Mouse (Mus musculus) liver, embryonic 11.5 days (tissue): ENCODE results near the gene 1110032A03Rik. TPM values are rescaled to one million over a fixed set of nuclear protein-coding genes. Genes with fewer than 3 reads are reported as not detected.

Source experiments
- ATAC-seq: fragments of 200-750 bp; cut with Nextera tagmentation; replicated peaks from 2 replicates; pipeline ENCODE4 v1.8.0; 2017; ENCODE audit warnings: moderate number of reproducible peaks, mild to moderate bottlenecking, moderate TSS enrichment, moderate library complexity; ENCODE audit not compliant: low FRiP score
- DNase-seq: peaks from one replicate; pipeline ENCODE4 v3.0.0-alpha.2; 2017; ENCODE audit warnings: low spot score
- H3K27ac ChIP-seq: fragments of 300-500 bp; sonication (generic); 2 replicates; pipeline ENCODE4 v1.5.1; 2014; ENCODE audit warnings: mild to moderate bottlenecking, low read depth, low read length, control low read depth
- H3K27me3 ChIP-seq: fragments of 300-500 bp; sonication (generic); replicated peaks from 2 replicates; pipeline ENCODE4 v1.6.1; 2014; ENCODE audit warnings: low read length, mixed read lengths; ENCODE audit not compliant: control insufficient read depth, insufficient read depth
- H3K36me3 ChIP-seq: fragments of 300-500 bp; sonication (generic); 2 replicates; pipeline ENCODE4 v1.6.1; 2014; ENCODE audit warnings: mild to moderate bottlenecking, low read length, moderate library complexity, mixed read lengths; ENCODE audit not compliant: control insufficient read depth, insufficient read depth
- H3K4me1 ChIP-seq: fragments of 300-500 bp; sonication (generic); replicated peaks from 2 replicates; pipeline ENCODE4 v1.6.1; 2014; ENCODE audit warnings: low read length, mixed read lengths; ENCODE audit not compliant: control insufficient read depth, insufficient read depth
- H3K4me2 ChIP-seq: fragments of 300-500 bp; sonication (generic); 2 replicates; pipeline ENCODE4 v1.6.1; 2014; ENCODE audit warnings: mild to moderate bottlenecking, control low read depth, moderate library complexity
- H3K4me3 ChIP-seq: fragments of 300-500 bp; sonication (generic); 2 replicates; pipeline ENCODE4 v1.5.1; 2014; ENCODE audit warnings: low read depth, low read length, control low read depth
- H3K9ac ChIP-seq: fragments of 300-500 bp; sonication (generic); 2 replicates; pipeline ENCODE4 v1.6.1; 2014; ENCODE audit warnings: low read depth, low read length, control low read depth
- H3K9me3 ChIP-seq: fragments of 300-500 bp; sonication (generic); 2 replicates; pipeline ENCODE4 v1.6.1; 2016; ENCODE audit warnings: low read length, inconsistent platforms, mixed read lengths; ENCODE audit not compliant: control insufficient read depth
- WGBS: fragments of 180-500 bp; shearing (Covaris S2); extraction: QIAGEN DNeasy Blood & Tissue Kit; methylation state at CpG from one replicate; pipeline ENCODE4 v1.1.7; 2014; 5-methylcytosine and 5-hydroxymethylcytosine counted together
- polyA plus RNA-seq: library from polyadenylated mRNA; unstranded; fragments of >200 nt; fragmentation: Nextera tagmentation; extraction: Ambion mirVana; gene quantifications from 2 replicates; pipeline ENCODE4 v1.2.1, GENCODE M21; 2014

Gene 1110032A03Rik
- polyA plus RNA-seq, 1 experiment from 2014 or later: 17.5 TPM

- H3K27me3 ChIP-seq: no peaks in the 10 kb centered on the region
- no peak overlapping the region for H3K9ac ChIP-seq
- no peak for DNase-seq
- ATAC-seq: no peak
- H3K4me2 ChIP-seq: no peak overlapping the region
- 91% methylated on average over 8 of the region's 8 CpGs for WGBS
- H3K4me1 ChIP-seq: no peaks in the 10 kb centered on the region
- H3K27ac ChIP-seq: no peak overlapping the region
- no peak overlapping the region for H3K4me3 ChIP-seq
- H3K36me3 ChIP-seq: peaks cover 7% of the 10 kb centered on the region; the same call in 1 of the 2 replicates
- no peaks in the 10 kb centered on the region for H3K9me3 ChIP-seq
Measured at GRCm38 (mm10) chr9:50796776-50797175, 21.5 kb upstream of the 1110032A03Rik start.

GRCm38 (mm10) chr9:50795266-50795665, 19.9 kb upstream of the 1110032A03Rik start:
- Histone ChIP-seq H3K27ac (no peak overlapping the region), H3K36me3 (peaks cover 9% of the 10 kb centered on the region; the same call in 1 of the 2 replicates), H3K4me3 (no peak overlapping the region), H3K9ac (no peak overlapping the region), H3K9me3 (no peaks in the 10 kb centered on the region), H3K4me1 (no peaks in the 10 kb centered on the region), H3K27me3 (no peaks in the 10 kb centered on the region), H3K4me2 (no peak overlapping the region)
- 92% methylated on average over 3 of the region's 3 CpGs for WGBS
- DNase-seq: no peak
- no peak for ATAC-seq

- Histone ChIP-seq H3K9me3 (no peaks in the 10 kb centered on the region), H3K9ac (no peak overlapping the region), H3K27me3 (no peaks in the 10 kb centered on the region), H3K4me1 (no peaks in the 10 kb centered on the region), H3K4me3 (no peak overlapping the region), H3K4me2 (no peak overlapping the region), H3K27ac (no peak overlapping the region), H3K36me3 (peaks cover 28% of the 10 kb centered on the region)
- ATAC-seq (no peak), DNase-seq (peak; percentile 42)
- 70% methylated on average over 2 of the region's 2 CpGs for WGBS
Measured at GRCm38 (mm10) chr9:50782155-50782554, 6.8 kb upstream of the 1110032A03Rik start.

- DNase-seq (no peak), ATAC-seq (no peak)
- 60% methylated on average over 11 of the region's 11 CpGs for WGBS
- H3K4me3 ChIP-seq: peak overlapping the region; percentile 89
- no peak overlapping the region for H3K27ac ChIP-seq
- peak overlapping the region; percentile 80 for H3K9ac ChIP-seq
- H3K27me3 ChIP-seq: no peaks in the 10 kb centered on the region
- peaks cover 15% of the 10 kb centered on the region for H3K4me1 ChIP-seq
- H3K4me2 ChIP-seq: peak overlapping the region; percentile 84
- no peaks in the 10 kb centered on the region for H3K9me3 ChIP-seq
- peaks cover 8% of the 10 kb centered on the region for H3K36me3 ChIP-seq
Measured at GRCm38 (mm10) chr9:50776162-50776760, 941 bp upstream of the 1110032A03Rik start.

- WGBS: 0% methylated on average over 29 of the region's 30 CpGs
- H3K4me1 ChIP-seq: peaks cover 15% of the 10 kb centered on the region
- peak overlapping the region; percentile 89 for H3K4me3 ChIP-seq
- H3K9ac ChIP-seq: peak overlapping the region; percentile 80
- peak overlapping the region; percentile 71 for H3K27ac ChIP-seq
- DNase-seq: peak; percentile 61
- H3K27me3 ChIP-seq: no peaks in the 10 kb centered on the region
- no peaks in the 10 kb centered on the region for H3K9me3 ChIP-seq
- H3K36me3 ChIP-seq: peaks cover 6% of the 10 kb centered on the region
- H3K4me2 ChIP-seq: peak overlapping the region; percentile 84
- peak; percentile 54 for ATAC-seq
Measured at GRCm38 (mm10) chr9:50775662-50776126, 374 bp upstream of the 1110032A03Rik start.

- peak overlapping the region; percentile 84 for H3K4me2 ChIP-seq
- peak overlapping the region; percentile 30; the same call in 1 of the 2 replicates for H3K9ac ChIP-seq
- no peak overlapping the region; the same call in 1 of the 2 replicates for H3K27ac ChIP-seq
- H3K4me1 ChIP-seq: peaks cover 19% of the 10 kb centered on the region
- no peaks in the 10 kb centered on the region for H3K27me3 ChIP-seq
- no peaks in the 10 kb centered on the region for H3K9me3 ChIP-seq
- ATAC-seq (no peak), DNase-seq (no peak)
- peak overlapping the region; percentile 89; the same call in 1 of the 2 replicates for H3K4me3 ChIP-seq
- no peaks in the 10 kb centered on the region; the same call in 1 of the 2 replicates for H3K36me3 ChIP-seq
- 61% methylated on average over 4 of the region's 4 CpGs for WGBS
Measured at GRCm38 (mm10) chr9:50774026-50774462, 1.3 kb downstream of the 1110032A03Rik start.

- Histone ChIP-seq H3K27me3 (no peaks in the 10 kb centered on the region), H3K4me2 (no peak overlapping the region), H3K4me1 (peaks cover 16% of the 10 kb centered on the region), H3K36me3 (no peaks in the 10 kb centered on the region), H3K4me3 (no peak overlapping the region), H3K27ac (no peak overlapping the region), H3K9me3 (no peaks in the 10 kb centered on the region), H3K9ac (no peak overlapping the region)
- 90% methylated on average over 2 of the region's 2 CpGs for WGBS
- DNase-seq (no peak), ATAC-seq (no peak)
Measured at GRCm38 (mm10) chr9:50770011-50770410, 5.3 kb downstream of the 1110032A03Rik start.

- peak within 1 kb of the TSS; percentile 86 for H3K4me2 ChIP-seq
- peak within 1 kb of the TSS; percentile 64 for H3K4me3 ChIP-seq
- H3K27ac ChIP-seq: peak within 1 kb of the TSS; percentile 91
- peak; percentile 97 for ATAC-seq
- 4% methylated on average over 59 of the region's 59 CpGs for WGBS
- H3K4me1 ChIP-seq: peaks cover 8% of the 10 kb centered on the region; the same call in 1 of the 2 replicates
- peak within 1 kb of the TSS; percentile 76 for H3K9ac ChIP-seq
- peak; percentile 96 for DNase-seq
- H3K36me3 ChIP-seq: no peaks in the 10 kb centered on the region
- no peaks in the 10 kb centered on the region for H3K9me3 ChIP-seq
- no peaks in the 10 kb centered on the region for H3K27me3 ChIP-seq
Measured at GRCm38 (mm10) chr9:50768107-50769002, 7.0 kb downstream of the 1110032A03Rik start, which contains the start of gene Fdxacb1. Gene Fdxacb1, plus strand, starts transcription at chr9:50768236.
